Mouse (Mus musculus): ENCODE data around the gene Cdsn. TPM values are rescaled to one million over a fixed set of nuclear protein-coding genes. Genes with fewer than 3 reads are reported as not detected.

Cdsn gene
- total RNA-seq, 2 experiments from 2014 or later = 0.25 TPM; not detected in 1

- no peak overlapping the region for H3K4me3 ChIP-seq
- no peak overlapping the region for H3K27ac ChIP-seq
- no peak for TF ChIP-seq CTCF (conservative IDR thresholded peaks at IDR 0.05)
- DNase-seq (ENCODE audit: low spot score in 2 of 2) = no peak
Observed at GRCm38 (mm10) chr17:35591731-35592130, 39.8 kb downstream of the Cdsn start.

- no peak overlapping the region for H3K27ac ChIP-seq
- TF ChIP-seq CTCF (conservative IDR thresholded peaks at IDR 0.05) = no peak
- no peak for DNase-seq (ENCODE audit: low spot score in 2 of 2)
- no peak overlapping the region for H3K4me3 ChIP-seq
Observed at GRCm38 (mm10) chr17:35592131-35592530, 40.2 kb downstream of the Cdsn start.

GRCm38 (mm10) chr17:35593786-35594185, 41.9 kb downstream of the Cdsn start:
- TF ChIP-seq CTCF (conservative IDR thresholded peaks at IDR 0.05) = no peak
- no peak for DNase-seq (ENCODE audit: low spot score in 2 of 2)
- Histone ChIP-seq H3K27ac (no peak overlapping the region), H3K4me3 (no peak overlapping the region)

- TF ChIP-seq CTCF (conservative IDR thresholded peaks at IDR 0.05) = no peak
- DNase-seq (ENCODE audit: low spot score in 2 of 2) = no peak
- H3K27ac ChIP-seq = no peak overlapping the region
- H3K4me3 ChIP-seq = no peak overlapping the region
Observed at GRCm38 (mm10) chr17:35594456-35594855, 42.5 kb downstream of the Cdsn start.

GRCm38 (mm10) chr17:35597399-35597798, 45.5 kb downstream of the Cdsn start:
- H3K4me3 ChIP-seq = no peak overlapping the region
- TF ChIP-seq CTCF (conservative IDR thresholded peaks at IDR 0.05) = no peak
- H3K27ac ChIP-seq = no peak overlapping the region
- no peak for DNase-seq (ENCODE audit: low spot score in 2 of 2)

GRCm38 (mm10) chr17:35601249-35601648, 49.3 kb downstream of the Cdsn start, which contains the start of gene Sfta2:
Gene Sfta2 (plus strand): TSS chr17:35601549.
- DNase-seq (ENCODE audit: low spot score in 2 of 2) = no peak

GRCm38 (mm10) chr17:35601736-35602354, 49.9 kb downstream of the Cdsn start:
- Histone ChIP-seq H3K27ac (no peak overlapping the region), H3K4me3 (no peak overlapping the region)
- no peak for TF ChIP-seq CTCF (conservative IDR thresholded peaks at IDR 0.05)
- no peak for DNase-seq (ENCODE audit: low spot score in 2 of 2)

More at GRCm38 (mm10) chr17:35601249-35601648, 49.3 kb downstream of the Cdsn start, which contains the start of gene Sfta2:
- no peak for TF ChIP-seq CTCF (conservative IDR thresholded peaks at IDR 0.05)
- H3K27ac ChIP-seq = no peak within 1 kb of the TSS
- H3K4me3 ChIP-seq = no peak within 1 kb of the TSS

Other genes starting within 250 kb of the Cdsn start
- under 1 TPM; 0.13 to 0.47 TPM for gene H2-Q1, start 231.7 kb upstream of the Cdsn start, total RNA-seq (2021)
- gene H2-Q2, start 209.9 kb upstream of the Cdsn start, total RNA-seq (2021) = under 1 TPM in 1 of 2 experiments, not detected in 1; 0.38 TPM
- 1 to 10 TPM; 1.7 to 2.3 TPM for gene H2-Q4, start 172.5 kb upstream of the Cdsn start, total RNA-seq (2021)
- gene H2-Q6, start 127.3 kb upstream of the Cdsn start, total RNA-seq (2021) = not detected
- under 1 TPM; 0.69 to 0.79 TPM for gene H2-Q7, start 113.0 kb upstream of the Cdsn start, total RNA-seq (2021)
- under 1 TPM; 0.12 to 0.15 TPM for gene H2-Q10, start 82.0 kb upstream of the Cdsn start, total RNA-seq (2021)
- gene Pou5f1, start 46.1 kb upstream of the Cdsn start, total RNA-seq (2021) = under 1 TPM in 1 of 2 experiments, not detected in 1; 0.52 TPM
- 1 to 10 TPM; 4.7 to 7.2 TPM for gene Tcf19, start 35.3 kb upstream of the Cdsn start, total RNA-seq (2021)
- gene Cchcr1, start 35.0 kb upstream of the Cdsn start, total RNA-seq (2021) = 10 to 100 TPM; 11.0 to 12.6 TPM
- 1 to 10 TPM in 1 of 2 experiments, under 1 TPM in 1; 0.59 to 1.1 TPM for gene Psors1c2, start 18.9 kb upstream of the Cdsn start, total RNA-seq (2021)
- gene 2300002M23Rik, start 15.3 kb downstream of the Cdsn start, total RNA-seq (2021) = not detected
- gene Sfta2, start 49.4 kb downstream of the Cdsn start, total RNA-seq (2021) = not detected
- not detected for gene Gm9573, start 74.5 kb downstream of the Cdsn start, total RNA-seq (2021)
- not detected for gene Mucl3, start 91.6 kb downstream of the Cdsn start, total RNA-seq (2021)
- 10 to 100 TPM; 32.4 to 47.3 TPM for gene Vars2, start 115.5 kb downstream of the Cdsn start, total RNA-seq (2021)
- gene Gtf2h4, start 121.6 kb downstream of the Cdsn start, total RNA-seq (2021) = 10 to 100 TPM; 29.9 to 35.3 TPM
- gene Ddr1, start 152.5 kb downstream of the Cdsn start, total RNA-seq (2021) = 10 to 100 TPM; 54.3 to 61.0 TPM

Measured in layer of hippocampus, adult 2 months (tissue).